Mouse (Mus musculus) hindbrain, embryonic 11.5 days (tissue): Measurements from ENCODE around the gene Hyou1. TPM values are rescaled to one million over a fixed set of nuclear protein-coding genes. Genes with fewer than 3 reads are reported as not detected.

Experiments used
- ATAC-seq: fragments of 200-750 bp; cut with Nextera tagmentation; 2 replicates; pipeline ENCODE4 v1.8.0; 2017; ENCODE audit warnings: mild to moderate bottlenecking, moderate TSS enrichment, moderate library complexity; ENCODE audit not compliant: low FRiP score
- DNase-seq: peaks from one replicate; pipeline ENCODE4 v3.0.0-alpha.2; 2015; ENCODE audit warnings: low spot score
- H3K27ac ChIP-seq: fragments of 300-500 bp; sonication (generic); 2 replicates; pipeline ENCODE4 v1.5.1; 2014; ENCODE audit warnings: mild to moderate bottlenecking, low read depth, low read length
- H3K27me3 ChIP-seq: fragments of 300-500 bp; sonication (generic); 2 replicates; pipeline ENCODE4 v1.6.1; 2014; ENCODE audit warnings: mild to moderate bottlenecking, low read length, moderate library complexity, mixed read lengths; ENCODE audit not compliant: control insufficient read depth, insufficient read depth
- H3K36me3 ChIP-seq: fragments of 300-500 bp; sonication (generic); 2 replicates; pipeline ENCODE4 v1.6.1; 2014; ENCODE audit warnings: mild to moderate bottlenecking, low read length, moderate library complexity, mixed read lengths; ENCODE audit not compliant: control insufficient read depth, insufficient read depth
- H3K4me1 ChIP-seq: fragments of 300-500 bp; sonication (generic); replicated peaks from 2 replicates; pipeline ENCODE4 v1.6.1; 2014; ENCODE audit warnings: low read length, mixed read lengths; ENCODE audit not compliant: control insufficient read depth, insufficient read depth
- H3K4me2 ChIP-seq: fragments of 300-500 bp; sonication (generic); replicated peaks from 2 replicates; pipeline ENCODE4 v1.6.1; 2014; ENCODE audit warnings: mild to moderate bottlenecking, low read depth, low read length
- H3K4me3 ChIP-seq: fragments of 300-500 bp; sonication (generic); 2 replicates; pipeline ENCODE4 v1.5.1; 2014; ENCODE audit warnings: low read depth, low read length
- H3K9ac ChIP-seq: fragments of 300-500 bp; sonication (generic); 2 replicates; pipeline ENCODE4 v1.6.1; 2014; ENCODE audit warnings: low read depth, low read length
- H3K9me3 ChIP-seq: fragments of 300-500 bp; sonication (generic); 2 replicates; pipeline ENCODE4 v1.6.1; 2016; ENCODE audit warnings: low read length; ENCODE audit not compliant: control insufficient read depth
- WGBS: fragments of 180-500 bp; shearing (Covaris S2); extraction: QIAGEN DNeasy Blood & Tissue Kit; methylation state at CpG from one replicate; pipeline ENCODE4 v1.1.7; 2014; 5-methylcytosine and 5-hydroxymethylcytosine counted together
- polyA plus RNA-seq: library from polyadenylated mRNA; unstranded; fragments of >200 nt; fragmentation: Nextera tagmentation; extraction: Ambion mirVana; gene quantifications from 2 replicates; pipeline ENCODE4 v1.2.1, GENCODE M21; 2014

Hyou1 gene
- polyA plus RNA-seq, 1 experiment from 2014 or later, result 29.7 TPM

GRCm38 (mm10) chr9:44345570-44346433, 33.5 kb upstream of the Hyou1 start:
- Histone ChIP-seq H3K4me1 (peaks cover 4% of the 10 kb centered on the region; the same call in 1 of the 2 replicates), H3K27ac (no peak overlapping the region), H3K9me3 (no peaks in the 10 kb centered on the region), H3K4me2 (no peak overlapping the region), H3K27me3 (no peaks in the 10 kb centered on the region), H3K36me3 (peaks cover 14% of the 10 kb centered on the region), H3K9ac (no peak overlapping the region), H3K4me3 (no peak overlapping the region)
- ATAC-seq (no peak), DNase-seq (no peak)
- 92% methylated on average over 5 of the region's 6 CpGs for WGBS

GRCm38 (mm10) chr9:44347166-44347565, 32.1 kb upstream of the Hyou1 start:
- H3K9ac ChIP-seq, result no peak overlapping the region
- DNase-seq, result no peak
- H3K36me3 ChIP-seq, result peaks cover 16% of the 10 kb centered on the region
- no peak for ATAC-seq
- H3K4me2 ChIP-seq, result no peak overlapping the region
- H3K27me3 ChIP-seq, result no peaks in the 10 kb centered on the region
- no peak overlapping the region for H3K4me3 ChIP-seq
- H3K27ac ChIP-seq, result no peak overlapping the region
- no peaks in the 10 kb centered on the region for H3K9me3 ChIP-seq
- H3K4me1 ChIP-seq, result peaks cover 4% of the 10 kb centered on the region; the same call in 1 of the 2 replicates
- WGBS, result 94% methylated on average over 9 of the region's 9 CpGs

GRCm38 (mm10) chr9:44347621-44348020, 31.7 kb upstream of the Hyou1 start:
- DNase-seq, result no peak
- 93% methylated on average over 4 of the region's 4 CpGs for WGBS
- no peaks in the 10 kb centered on the region for H3K9me3 ChIP-seq
- H3K4me2 ChIP-seq, result no peak overlapping the region
- H3K4me3 ChIP-seq, result no peak overlapping the region
- H3K36me3 ChIP-seq, result peaks cover 17% of the 10 kb centered on the region
- peaks cover 4% of the 10 kb centered on the region; the same call in 1 of the 2 replicates for H3K4me1 ChIP-seq
- no peaks in the 10 kb centered on the region for H3K27me3 ChIP-seq
- H3K27ac ChIP-seq, result no peak overlapping the region
- H3K9ac ChIP-seq, result no peak overlapping the region
- no peak for ATAC-seq

GRCm38 (mm10) chr9:44348546-44348945, 30.7 kb upstream of the Hyou1 start:
- H3K27me3 ChIP-seq, result no peaks in the 10 kb centered on the region
- no peak for ATAC-seq
- H3K4me2 ChIP-seq, result no peak overlapping the region
- no peak overlapping the region for H3K4me3 ChIP-seq
- H3K36me3 ChIP-seq, result peaks cover 24% of the 10 kb centered on the region
- WGBS, result over 99% methylated on average over 4 of the region's 4 CpGs
- no peak for DNase-seq
- no peak overlapping the region for H3K9ac ChIP-seq
- H3K9me3 ChIP-seq, result no peaks in the 10 kb centered on the region
- H3K4me1 ChIP-seq, result no peaks in the 10 kb centered on the region
- no peak overlapping the region for H3K27ac ChIP-seq

- no peaks in the 10 kb centered on the region for H3K4me1 ChIP-seq
- no peaks in the 10 kb centered on the region for H3K9me3 ChIP-seq
- ATAC-seq (no peak), DNase-seq (no peak)
- no peaks in the 10 kb centered on the region for H3K27me3 ChIP-seq
- no peak overlapping the region for H3K27ac ChIP-seq
- no peak overlapping the region for H3K4me2 ChIP-seq
- no peak overlapping the region for H3K4me3 ChIP-seq
- H3K36me3 ChIP-seq, result peaks cover 34% of the 10 kb centered on the region
- H3K9ac ChIP-seq, result no peak overlapping the region
- 92% methylated on average over 4 of the region's 4 CpGs for whole genome bisulfite sequencing
Observed at GRCm38 (mm10) chr9:44351396-44351795, 27.9 kb upstream of the Hyou1 start.

- no peak overlapping the region for H3K4me3 ChIP-seq
- WGBS, result 93% methylated on average over 10 of the region's 10 CpGs
- H3K27me3 ChIP-seq, result no peaks in the 10 kb centered on the region
- ATAC-seq, result no peak
- no peak overlapping the region for H3K9ac ChIP-seq
- H3K36me3 ChIP-seq, result peaks cover 35% of the 10 kb centered on the region
- H3K9me3 ChIP-seq, result no peaks in the 10 kb centered on the region
- no peaks in the 10 kb centered on the region for H3K4me1 ChIP-seq
- H3K4me2 ChIP-seq, result no peak overlapping the region
- no peak for DNase-seq
- no peak overlapping the region for H3K27ac ChIP-seq
Observed at GRCm38 (mm10) chr9:44352337-44352736, 27.0 kb upstream of the Hyou1 start.

- Histone ChIP-seq H3K36me3 (peaks cover 38% of the 10 kb centered on the region), H3K27ac (no peak overlapping the region), H3K4me2 (no peak overlapping the region), H3K9me3 (no peaks in the 10 kb centered on the region), H3K27me3 (no peaks in the 10 kb centered on the region), H3K4me3 (no peak overlapping the region), H3K4me1 (no peaks in the 10 kb centered on the region), H3K9ac (no peak overlapping the region)
- no peak for ATAC-seq
- WGBS, result 95% methylated on average over 6 of the region's 6 CpGs
- no peak for DNase-seq
Observed at GRCm38 (mm10) chr9:44353142-44353541, 26.1 kb upstream of the Hyou1 start.

- H3K9me3 ChIP-seq, result no peaks in the 10 kb centered on the region
- no peaks in the 10 kb centered on the region for H3K4me1 ChIP-seq
- DNase-seq (peak; percentile 31), ATAC-seq (no peak)
- H3K27ac ChIP-seq, result no peak overlapping the region
- 72% methylated on average over 4 of the region's 4 CpGs for WGBS
- H3K4me2 ChIP-seq, result no peak overlapping the region
- H3K27me3 ChIP-seq, result no peaks in the 10 kb centered on the region
- no peak overlapping the region for H3K9ac ChIP-seq
- peaks cover 30% of the 10 kb centered on the region for H3K36me3 ChIP-seq
- no peak overlapping the region for H3K4me3 ChIP-seq
Observed at GRCm38 (mm10) chr9:44357207-44357606, 22.1 kb upstream of the Hyou1 start.
